ENCODE assay signal across 11 mouse cellular contexts in the genomic region with DNA sequence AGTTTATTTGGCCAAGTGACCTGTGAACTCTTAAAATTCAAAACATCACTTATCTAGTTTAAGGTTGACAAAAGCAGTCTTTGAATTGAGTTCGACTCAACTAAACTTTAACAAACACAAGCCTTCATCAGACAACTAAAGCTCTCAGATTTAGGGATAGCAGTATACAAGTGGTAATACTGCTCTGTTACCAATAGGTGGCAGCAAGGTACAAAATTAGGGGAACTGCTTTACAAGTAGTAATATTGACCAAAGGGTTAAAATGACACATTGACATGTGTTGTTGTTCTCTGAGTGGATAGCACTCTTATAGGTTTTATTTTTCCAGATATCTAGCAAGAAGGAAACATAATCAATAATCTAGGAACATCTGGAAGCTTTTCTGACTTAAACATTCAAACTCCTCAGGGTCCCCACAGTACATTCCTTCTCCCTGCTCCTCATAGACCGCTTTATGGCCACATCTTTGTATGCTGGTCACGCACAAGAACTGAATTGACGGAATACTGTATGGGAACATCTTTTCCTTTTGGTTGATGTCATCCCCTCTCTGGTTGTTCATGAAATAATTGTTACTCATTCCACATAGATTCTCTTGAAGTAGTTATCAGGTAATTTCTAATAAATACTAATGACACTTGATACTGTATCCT. TPM values are rescaled to one million over a fixed set of nuclear protein-coding genes. Genes with fewer than 3 reads are reported as not detected.
A peak's percentile ranks its signal among the peaks of the same experiment; 100 is the strongest.
DNase-seq lines count a peak whose midpoint lies in the region; ATAC-seq and TF ChIP-seq lines count a peak whose summit lies in the region.
"Had no signal": no experiment of that assay in that cellular context is flagged by ENCODE, and none has a peak within 500 bp of the region (broad histone marks: within the 10 kb centered on the region; RNA-seq: fewer than 3 reads in every experiment).

No protein-coding gene starts in this region.

- peak; percentile 40; the same call in 1 of the 2 replicates for ATAC-seq in megakaryocyte, adult 5-6 weeks (ENCODE audit: poor library complexity, severe bottlenecking)

- H3K4me3 ChIP-seq in left cerebral cortex, adult 2 months, result no peak overlapping the region
- H3K4me3 ChIP-seq: lung, embryonic 15.5 days had no signal

- intact Hi-C loops in left cerebral cortex, adult 2 months (cut with DNase I), result no loop called here

- no peak for TF ChIP-seq POLR2A in brain, embryonic 14.5 days (IDR thresholded peaks at IDR 0.05; ENCODE audit: borderline replicate concordance, extremely low read depth, insufficient read depth, insufficient read length, poor library complexity, severe bottlenecking)

- peak; percentile 69 for TF ChIP-seq CTCF in left cerebral cortex, adult 2 months (IDR thresholded peaks at IDR 0.05)
- TF ChIP-seq CTCF in brain, embryonic 14.5 days (IDR thresholded peaks at IDR 0.05; ENCODE audit: borderline replicate concordance, extremely low read depth, insufficient read depth, insufficient read length), result no peak

- DNase-seq in left cerebral cortex, adult 2 months (ENCODE audit: extremely low spot score in 1 of 2, low spot score in 2 of 2), result no peak
- DNase-seq in left cerebral cortex, adult 18-20 months (ENCODE audit: low spot score in 2 of 2), result no peak
- peak; percentile 38 for DNase-seq in ES-CJ7 (ENCODE audit: low read depth, low spot score)
- DNase-seq in brain, embryonic 14.5 days (ENCODE audit: low read depth), result peak; percentile 43
- no peak for DNase-seq in layer of hippocampus, postnatal 36 days
- no peak for DNase-seq in adrenal gland, postnatal 10 days
- DNase-seq: kidney, adult 11 months; right cerebral cortex, postnatal 14 days had no signal

- H3K27ac ChIP-seq in left cerebral cortex, adult 2 months, result no peak overlapping the region
- H3K27ac ChIP-seq: lung, embryonic 15.5 days had no signal

RNA-seq across cellular contexts. Expression of gene Vwde, which starts 23.7 kb away (rescaled TPM):
- total RNA-seq in left cerebral cortex, adult 2 months (2021), result not detected
- not detected for total RNA-seq in left cerebral cortex, adult 18-20 months (2021)
- 0.06 and 0.19 TPM in 2 replicates for polyA plus RNA-seq in brain, embryonic 14.5 days (2012; rRNA removed)
- total RNA-seq in megakaryocyte, adult 5-6 weeks (2015), result not detected in 2 replicates
- total RNA-seq in megakaryocyte, adult 5-6 weeks (2017), result not detected in 2 replicates
- total RNA-seq in layer of hippocampus, postnatal 36 days (2021), result under 1 TPM in 1 of 2 experiments, not detected in 1; 0.10 TPM
- total RNA-seq in adrenal gland, postnatal 10 days (2021), result under 1 TPM in 1 of 2 experiments, not detected in 1; 0.15 TPM
- total RNA-seq: adrenal gland, postnatal 36 days had no signal

Comparison
In these comparisons a context has a peak if more than half of its experiments do, and no peak if none do; other contexts are left out.
1. DNase-seq: peak in ES-CJ7 (single experiment) and brain, embryonic 14.5 days (single experiment); none in left cerebral cortex, adult 2 months (0 of 2), left cerebral cortex, adult 18-20 months (0 of 2), layer of hippocampus, postnatal 36 days (0 of 2) and adrenal gland, postnatal 10 days (single experiment).